Mouse (Mus musculus): ENCODE results near the gene Reep1. TPM values are rescaled to one million over a fixed set of nuclear protein-coding genes. Genes with fewer than 3 reads are reported as not detected.
A peak's percentile ranks its signal among the peaks of the same experiment; 100 is the strongest.

The Reep1 gene
- polyA plus RNA-seq, 1 experiment from 2014 or later = 20.3 TPM

GRCm38 (mm10) chr6:71706871-71707270 is 490 bp upstream of the Reep1 start:
- ATAC-seq (ENCODE audit: insufficient read depth) = no peak; the same call in 1 of the 2 replicates

DNA sequence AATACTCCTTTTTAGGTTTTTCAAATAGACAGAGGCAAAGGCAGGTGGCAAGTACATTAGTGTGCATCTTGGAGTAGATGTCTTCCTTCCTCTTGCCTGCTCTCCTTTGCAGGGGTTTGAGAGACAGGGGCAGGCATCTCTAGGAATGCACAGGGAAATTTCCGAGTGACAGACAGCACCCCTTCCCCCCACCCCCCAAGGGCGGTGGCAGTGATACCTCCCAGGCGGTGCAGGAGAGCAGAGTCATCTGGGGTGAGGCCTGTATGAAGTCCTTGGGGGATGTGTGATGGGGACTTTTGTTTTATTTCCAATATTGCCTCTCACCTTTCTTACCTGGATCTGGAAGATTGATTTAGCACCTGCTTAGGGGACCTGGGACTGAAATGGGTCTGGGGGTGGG is 1.2 kb downstream of the Reep1 start:
- Histone ChIP-seq H3K36me3 (ENCODE audit: insufficient read depth) (no peaks in the 10 kb centered on the region), H3K4me3 (ENCODE audit: low read depth, low read length) (peak overlapping the region; percentile 59), H3K4me2 (peak overlapping the region; percentile 92), H3K27ac (ENCODE audit: low read depth) (no peak overlapping the region), H3K4me1 (ENCODE audit: insufficient read depth) (0 out of 2 replicates have a peak, but pooled peaks cover 4% of the 10 kb centered on the region), H3K9ac (peak overlapping the region; percentile 60; the same call in 1 of the 2 replicates), H3K27me3 (ENCODE audit: insufficient read depth, low read length) (peaks cover 23% of the 10 kb centered on the region), H3K9me3 (ENCODE audit: low read depth, low read length) (no peaks in the 10 kb centered on the region)
- DNase-seq = no peak
- no peak for TF ChIP-seq CTCF (IDR thresholded peaks at IDR 0.05; ENCODE audit: low read depth)
- ATAC-seq (ENCODE audit: insufficient read depth) = 0 out of 2 replicates have a peak, but pooled peaks have one; percentile 10
- WGBS = 4% methylated on average over 3 of the region's 3 CpGs

More at GRCm38 (mm10) chr6:71706871-71707270, 490 bp upstream of the Reep1 start:
- Histone ChIP-seq H3K27ac (ENCODE audit: low read depth) (no peak overlapping the region), H3K27me3 (ENCODE audit: insufficient read depth, low read length) (peaks cover 23% of the 10 kb centered on the region), H3K9ac (no peak overlapping the region), H3K36me3 (ENCODE audit: insufficient read depth) (no peaks in the 10 kb centered on the region), H3K4me1 (ENCODE audit: insufficient read depth) (0 out of 2 replicates have a peak, but pooled peaks cover 4% of the 10 kb centered on the region), H3K9me3 (ENCODE audit: low read depth, low read length) (no peaks in the 10 kb centered on the region), H3K4me2 (no peak overlapping the region), H3K4me3 (ENCODE audit: low read depth, low read length) (no peak overlapping the region)
- 76% methylated on average over 12 of the region's 12 CpGs for WGBS
- DNase-seq = no peak
- no peak for TF ChIP-seq CTCF (IDR thresholded peaks at IDR 0.05; ENCODE audit: low read depth)

DNA sequence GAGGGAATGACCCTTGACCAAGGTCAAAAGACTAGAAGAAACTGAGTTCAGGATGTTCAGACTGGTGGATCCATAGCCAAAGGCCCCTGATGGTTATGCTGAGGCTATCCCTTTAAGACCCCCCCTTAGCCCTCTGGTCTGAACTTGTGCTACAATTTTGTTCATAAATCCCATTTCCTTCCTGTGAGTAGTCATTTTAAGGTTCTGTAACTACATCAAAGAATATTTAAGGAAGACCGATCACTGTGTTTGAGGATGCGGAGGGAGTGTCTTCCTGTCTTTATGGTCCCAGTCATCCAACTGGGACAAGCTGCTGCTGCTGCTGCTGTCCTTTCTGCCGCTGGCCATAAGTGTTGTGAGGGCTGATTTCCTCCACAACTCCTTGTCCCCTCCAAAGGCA is 3.0 kb downstream of the Reep1 start:
- Histone ChIP-seq H3K4me2 (0 out of 2 replicates have a peak overlapping the region, but pooled peaks have one; percentile 27), H3K4me3 (ENCODE audit: low read depth, low read length) (no peak overlapping the region), H3K36me3 (ENCODE audit: insufficient read depth) (no peaks in the 10 kb centered on the region), H3K9me3 (ENCODE audit: low read depth, low read length) (no peaks in the 10 kb centered on the region), H3K9ac (no peak overlapping the region), H3K27me3 (ENCODE audit: insufficient read depth, low read length) (peaks cover 23% of the 10 kb centered on the region), H3K27ac (ENCODE audit: low read depth) (no peak overlapping the region), H3K4me1 (ENCODE audit: insufficient read depth) (0 out of 2 replicates have a peak, but pooled peaks cover 4% of the 10 kb centered on the region)
- 72% methylated on average over 3 of the region's 3 CpGs for WGBS
- DNase-seq (peak; percentile 25), ATAC-seq (ENCODE audit: insufficient read depth) (no peak)
- no peak for TF ChIP-seq CTCF (IDR thresholded peaks at IDR 0.05; ENCODE audit: low read depth)

- Histone ChIP-seq H3K9me3 (ENCODE audit: low read depth, low read length) (no peaks in the 10 kb centered on the region), H3K4me2 (no peak overlapping the region), H3K27me3 (ENCODE audit: insufficient read depth, low read length) (peaks cover 23% of the 10 kb centered on the region), H3K4me1 (ENCODE audit: insufficient read depth) (0 out of 2 replicates have a peak, but pooled peaks cover 4% of the 10 kb centered on the region), H3K27ac (ENCODE audit: low read depth) (no peak overlapping the region), H3K9ac (no peak overlapping the region), H3K4me3 (ENCODE audit: low read depth, low read length) (no peak overlapping the region), H3K36me3 (ENCODE audit: insufficient read depth) (no peaks in the 10 kb centered on the region)
- WGBS = 78% methylated on average over 5 of the region's 5 CpGs
- ATAC-seq (ENCODE audit: insufficient read depth) (no peak), DNase-seq (peak; percentile 12)
- no peak for TF ChIP-seq CTCF (IDR thresholded peaks at IDR 0.05; ENCODE audit: low read depth)
These were observed 3.8 kb downstream of the Reep1 start for GRCm38 (mm10) chr6:71711201-71711600.

DNA sequence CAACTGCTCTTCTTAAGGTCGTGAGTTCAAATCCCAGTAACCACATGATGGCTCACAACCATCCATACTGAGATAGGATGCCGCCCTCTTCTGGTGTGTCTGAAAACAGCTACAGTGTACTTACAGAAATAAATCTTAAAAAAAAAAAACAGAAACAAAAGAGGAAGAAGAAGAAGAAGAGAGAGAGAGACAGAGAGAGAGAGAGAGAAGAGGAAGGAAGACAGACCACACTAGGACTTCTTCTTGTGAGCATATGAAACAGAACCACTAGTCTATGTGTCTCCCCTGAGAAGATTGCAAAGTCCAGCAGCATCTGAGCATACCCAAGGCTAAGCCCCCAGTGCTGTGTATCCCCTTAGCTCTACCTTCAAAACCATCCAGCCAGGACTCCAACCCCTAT is 6.2 kb downstream of the Reep1 start:
- 79% methylated on average over 2 of the region's 2 CpGs for WGBS
- Histone ChIP-seq H3K27me3 (ENCODE audit: insufficient read depth, low read length) (peaks cover 13% of the 10 kb centered on the region), H3K9me3 (ENCODE audit: low read depth, low read length) (no peaks in the 10 kb centered on the region), H3K4me1 (ENCODE audit: insufficient read depth) (0 out of 2 replicates have a peak, but pooled peaks cover 2% of the 10 kb centered on the region), H3K27ac (ENCODE audit: low read depth) (no peak overlapping the region), H3K4me3 (ENCODE audit: low read depth, low read length) (no peak overlapping the region), H3K9ac (no peak overlapping the region), H3K36me3 (ENCODE audit: insufficient read depth) (no peaks in the 10 kb centered on the region), H3K4me2 (no peak overlapping the region)
- ATAC-seq (ENCODE audit: insufficient read depth) (no peak), DNase-seq (no peak)
- no peak for TF ChIP-seq CTCF (IDR thresholded peaks at IDR 0.05; ENCODE audit: low read depth)

- H3K9ac ChIP-seq = no peak overlapping the region
- H3K4me1 ChIP-seq (ENCODE audit: insufficient read depth) = no peaks in the 10 kb centered on the region
- H3K9me3 ChIP-seq (ENCODE audit: low read depth, low read length) = no peaks in the 10 kb centered on the region
- no peak overlapping the region for H3K4me3 ChIP-seq (ENCODE audit: low read depth, low read length)
- H3K27ac ChIP-seq (ENCODE audit: low read depth) = no peak overlapping the region
- H3K4me2 ChIP-seq = no peak overlapping the region
- H3K36me3 ChIP-seq (ENCODE audit: insufficient read depth) = no peaks in the 10 kb centered on the region
- DNase-seq = no peak
- 67% methylated on average over 5 of the region's 5 CpGs for WGBS
- TF ChIP-seq CTCF (IDR thresholded peaks at IDR 0.05; ENCODE audit: low read depth) = no peak
- no peaks in the 10 kb centered on the region for H3K27me3 ChIP-seq (ENCODE audit: insufficient read depth, low read length)
- ATAC-seq (ENCODE audit: insufficient read depth) = no peak
These were observed 7.6 kb downstream of the Reep1 start for GRCm38 (mm10) chr6:71715006-71715405.

DNA sequence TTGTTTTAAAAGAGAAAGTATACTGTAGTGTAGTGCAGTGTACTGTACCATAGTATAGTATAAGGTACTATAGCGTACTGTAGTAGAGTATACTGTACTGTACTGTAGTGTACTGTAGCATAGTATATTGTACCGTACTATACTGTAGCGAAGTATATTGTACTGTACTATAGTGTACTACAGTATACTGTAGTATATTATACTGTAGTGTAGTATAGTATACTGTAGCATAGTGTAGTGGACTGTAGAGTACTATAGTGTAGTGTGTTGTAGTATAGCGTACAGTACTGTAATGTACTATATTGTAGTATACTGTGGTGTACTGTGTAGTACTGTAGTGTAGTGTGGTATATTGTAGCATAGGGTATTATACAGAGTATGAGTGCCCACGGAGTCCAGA is 9.1 kb downstream of the Reep1 start:
- no peak for TF ChIP-seq CTCF (IDR thresholded peaks at IDR 0.05; ENCODE audit: low read depth)
- Histone ChIP-seq H3K4me3 (ENCODE audit: low read depth, low read length) (no peak overlapping the region), H3K4me1 (ENCODE audit: insufficient read depth) (no peaks in the 10 kb centered on the region), H3K9ac (no peak overlapping the region), H3K27ac (ENCODE audit: low read depth) (no peak overlapping the region), H3K27me3 (ENCODE audit: insufficient read depth, low read length) (no peaks in the 10 kb centered on the region), H3K4me2 (no peak overlapping the region), H3K36me3 (ENCODE audit: insufficient read depth) (no peaks in the 10 kb centered on the region), H3K9me3 (ENCODE audit: low read depth, low read length) (no peaks in the 10 kb centered on the region)
- DNase-seq (no peak), ATAC-seq (ENCODE audit: insufficient read depth) (no peak)
- 94% methylated on average over 5 of the region's 5 CpGs for WGBS
